Mouse (Mus musculus) stomach, embryonic 16.5 days (tissue): ENCODE results near the gene Pkn3. TPM values are rescaled to one million over a fixed set of nuclear protein-coding genes. Genes with fewer than 3 reads are reported as not detected.

ENCODE experiments used
- ATAC-seq: fragments of 200-750 bp; cut with Nextera tagmentation; 2 replicates; pipeline ENCODE4 v1.8.0; 2017; ENCODE audit warnings: moderate number of reproducible peaks, moderate TSS enrichment; ENCODE audit not compliant: insufficient read depth, low FRiP score
- H3K27ac ChIP-seq: fragments of 300-500 bp; sonication (generic); 2 replicates; pipeline ENCODE4 v1.5.1; 2014; ENCODE audit warnings: low read length
- H3K27me3 ChIP-seq: fragments of 300-500 bp; sonication (generic); 2 replicates; pipeline ENCODE4 v1.6.1; 2014; ENCODE audit warnings: low read length, control low read depth, mixed read lengths; ENCODE audit not compliant: control insufficient read depth, insufficient read depth
- H3K36me3 ChIP-seq: fragments of 300-500 bp; sonication (generic); 2 replicates; pipeline ENCODE4 v1.6.1; 2014; ENCODE audit warnings: low read length; ENCODE audit not compliant: control insufficient read depth, insufficient read depth
- H3K4me1 ChIP-seq: fragments of 300-500 bp; sonication (generic); 2 replicates; pipeline ENCODE4 v1.6.1; 2014; ENCODE audit warnings: low read length, control low read depth, mixed read lengths; ENCODE audit not compliant: control insufficient read depth, insufficient read depth
- H3K4me2 ChIP-seq: fragments of 300-500 bp; sonication (generic); 2 replicates; pipeline ENCODE4 v1.6.1; 2014; ENCODE audit warnings: low read depth, low read length, mixed read lengths
- H3K4me3 ChIP-seq: fragments of 300-500 bp; sonication (generic); replicated peaks from 2 replicates; pipeline ENCODE4 v1.5.1; 2014; ENCODE audit warnings: mild to moderate bottlenecking, low read length
- H3K9ac ChIP-seq: fragments of 300-500 bp; sonication (generic); 2 replicates; pipeline ENCODE4 v1.6.1; 2014; ENCODE audit warnings: low read length
- H3K9me3 ChIP-seq: fragments of 300-500 bp; sonication (generic); replicated peaks from 2 replicates; pipeline ENCODE4 v1.6.1; 2016; ENCODE audit warnings: low read length, control low read depth; ENCODE audit not compliant: control insufficient read depth
- WGBS: fragments of 180-500 bp; shearing (Covaris S2); extraction: QIAGEN DNeasy Blood & Tissue Kit; methylation state at CpG from one replicate; pipeline ENCODE4 v1.1.7; 2014; 5-methylcytosine and 5-hydroxymethylcytosine counted together
- polyA plus RNA-seq: library from polyadenylated mRNA; unstranded; fragments of >200 nt; fragmentation: Nextera tagmentation; extraction: Ambion mirVana; gene quantifications from 2 replicates; pipeline ENCODE4 v1.2.1, GENCODE M21; 2015

Pkn3 gene
- 8.9 and 9.6 TPM in 2 replicates for polyA plus RNA-seq

DNA sequence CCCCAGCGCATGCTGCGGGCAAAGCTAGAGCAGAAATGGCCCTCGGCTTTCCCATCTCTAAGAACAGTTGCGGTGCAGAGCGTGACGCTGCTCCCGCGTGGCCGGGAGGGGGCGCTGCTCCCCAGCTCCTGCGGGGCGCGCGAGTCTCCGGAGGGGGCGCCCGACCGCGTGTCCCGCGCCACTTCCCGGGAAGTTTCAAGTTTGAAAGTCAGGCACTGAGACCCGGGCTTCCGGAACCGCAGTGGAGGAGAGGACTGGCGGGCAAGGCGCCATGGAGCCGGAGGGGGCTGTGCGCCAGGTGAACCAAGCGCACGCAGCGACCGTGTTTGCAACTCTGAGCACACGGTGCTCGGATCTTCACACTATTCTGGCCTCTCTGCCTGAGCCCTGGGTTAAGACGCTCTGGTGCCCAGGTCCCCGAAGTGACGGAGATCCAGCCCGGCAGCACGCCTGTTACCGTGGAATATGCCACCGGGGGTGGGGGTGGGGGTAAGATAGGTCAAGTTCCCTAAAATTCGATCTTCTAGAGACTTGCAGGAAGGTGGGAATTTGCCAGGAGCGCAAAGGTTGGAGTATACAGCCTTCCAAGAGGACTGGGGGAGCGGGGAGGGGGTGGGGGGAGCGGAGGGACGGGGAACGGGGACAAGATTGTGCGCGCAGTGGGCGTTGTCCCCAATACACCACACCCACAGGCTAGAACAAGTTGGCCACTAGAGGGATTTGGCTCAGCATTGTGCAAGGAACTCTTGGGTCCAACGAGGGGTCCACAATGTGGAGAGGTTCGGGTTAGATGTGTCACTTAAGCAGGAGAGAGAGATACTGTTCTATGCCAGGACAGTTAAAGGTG is at the start of gene Pkn3:
Pkn3 (plus strand) TSS at position 183 of the 847 bp plus-strand sequence.
- ATAC-seq, result peak; percentile 83

DNA sequence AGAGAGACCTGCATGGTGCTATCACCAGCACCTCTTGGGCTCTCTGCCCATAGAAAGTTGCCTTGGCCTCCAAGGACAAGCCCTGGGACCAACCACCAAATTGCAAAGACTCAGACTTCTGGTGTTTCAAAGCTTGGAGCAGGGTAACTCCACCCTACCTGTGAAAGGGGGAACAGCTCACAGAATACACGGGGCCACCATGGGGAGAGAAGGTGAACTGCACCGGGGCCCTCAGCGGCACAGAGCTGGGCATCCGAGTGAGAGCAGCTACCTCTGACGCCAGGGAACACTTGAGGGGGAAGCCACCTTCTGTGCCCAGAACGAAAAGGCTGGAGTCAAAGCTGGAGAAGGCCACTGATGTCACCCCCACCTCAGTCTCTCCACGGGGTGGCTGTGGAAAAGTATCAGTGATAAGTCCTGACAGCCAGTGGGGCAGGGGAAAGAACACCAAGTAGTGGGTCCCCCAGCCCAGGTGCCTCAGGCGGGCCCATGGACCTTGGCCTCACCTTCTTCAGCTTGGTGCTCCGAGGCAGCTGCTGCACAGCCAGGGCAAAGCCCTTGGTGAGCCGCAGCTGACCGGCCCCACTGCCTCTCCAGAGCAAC is 45.1 kb upstream of the Pkn3 start:
- Histone ChIP-seq H3K4me3 (no peak overlapping the region), H3K4me2 (no peak overlapping the region), H3K4me1 (no peaks in the 10 kb centered on the region), H3K9me3 (no peaks in the 10 kb centered on the region), H3K9ac (no peak overlapping the region), H3K27me3 (no peaks in the 10 kb centered on the region), H3K36me3 (peaks cover 32% of the 10 kb centered on the region), H3K27ac (no peak overlapping the region)
- no peak for ATAC-seq
- WGBS, result 56% methylated on average over 11 of the region's 11 CpGs

More for the DNA sequence above, at the start of gene Pkn3:
- H3K9ac ChIP-seq, result peak within 1 kb of the TSS; percentile 80
- H3K4me2 ChIP-seq, result peak within 1 kb of the TSS; percentile 99
- H3K4me3 ChIP-seq, result peak within 1 kb of the TSS; percentile 74
- no peaks in the 10 kb centered on the region for H3K9me3 ChIP-seq
- H3K4me1 ChIP-seq, result peaks cover 9% of the 10 kb centered on the region
- H3K27ac ChIP-seq, result peak within 1 kb of the TSS; percentile 94
- H3K27me3 ChIP-seq, result no peaks in the 10 kb centered on the region
- under 1% methylated on average over 53 of the region's 53 CpGs for WGBS
- H3K36me3 ChIP-seq, result no peaks in the 10 kb centered on the region

DNA sequence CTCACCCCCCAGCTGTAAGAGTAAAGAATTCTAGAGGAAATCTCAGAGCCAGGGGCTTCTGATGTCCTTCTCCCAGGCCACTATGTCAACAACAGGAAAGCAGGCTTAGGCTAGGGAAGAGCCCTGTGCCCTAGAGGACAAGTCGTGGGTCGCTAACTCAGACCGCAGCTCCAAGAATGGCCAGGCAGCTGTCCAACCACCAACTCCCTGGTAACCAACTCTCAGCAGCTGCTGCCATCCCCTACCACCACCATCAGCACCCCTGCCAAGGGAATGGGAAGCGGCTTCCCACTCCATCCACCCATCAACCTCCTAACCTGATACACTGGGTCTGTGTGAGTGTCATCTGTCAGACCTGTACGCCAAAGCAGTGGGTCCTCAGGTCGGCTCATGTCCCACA is 44.5 kb upstream of the Pkn3 start:
- H3K36me3 ChIP-seq, result peaks cover 26% of the 10 kb centered on the region
- no peaks in the 10 kb centered on the region for H3K4me1 ChIP-seq
- H3K27ac ChIP-seq, result no peak overlapping the region
- H3K4me3 ChIP-seq, result no peak overlapping the region
- H3K9ac ChIP-seq, result no peak overlapping the region
- ATAC-seq, result no peak
- no peaks in the 10 kb centered on the region for H3K27me3 ChIP-seq
- WGBS, result 83% methylated on average over 6 of the region's 6 CpGs
- H3K9me3 ChIP-seq, result no peaks in the 10 kb centered on the region
- H3K4me2 ChIP-seq, result no peak overlapping the region

GRCm38 (mm10) chr2:30037762-30038161 is 39.7 kb upstream of the Pkn3 start:
- WGBS, result 86% methylated on average over 2 of the region's 2 CpGs
- Histone ChIP-seq H3K27ac (no peak overlapping the region), H3K9me3 (no peaks in the 10 kb centered on the region), H3K4me2 (no peak overlapping the region), H3K27me3 (no peaks in the 10 kb centered on the region), H3K9ac (no peak overlapping the region), H3K36me3 (peaks cover 3% of the 10 kb centered on the region; the same call in 1 of the 2 replicates), H3K4me1 (no peaks in the 10 kb centered on the region), H3K4me3 (no peak overlapping the region)
- no peak for ATAC-seq

- 91% methylated on average over 10 of the region's 10 CpGs for WGBS
- no peaks in the 10 kb centered on the region for H3K9me3 ChIP-seq
- H3K9ac ChIP-seq, result no peak overlapping the region
- ATAC-seq, result no peak
- no peak overlapping the region for H3K4me2 ChIP-seq
- peaks cover 3% of the 10 kb centered on the region; the same call in 1 of the 2 replicates for H3K36me3 ChIP-seq
- no peaks in the 10 kb centered on the region for H3K4me1 ChIP-seq
- H3K27ac ChIP-seq, result no peak overlapping the region
- H3K4me3 ChIP-seq, result no peak overlapping the region
- no peaks in the 10 kb centered on the region for H3K27me3 ChIP-seq
Observed at GRCm38 (mm10) chr2:30038370-30038769, 39.1 kb upstream of the Pkn3 start.

GRCm38 (mm10) chr2:30039687-30040086 is 37.8 kb upstream of the Pkn3 start:
- Histone ChIP-seq H3K9me3 (no peaks in the 10 kb centered on the region), H3K4me3 (no peak overlapping the region), H3K9ac (no peak overlapping the region), H3K4me1 (no peaks in the 10 kb centered on the region), H3K27me3 (no peaks in the 10 kb centered on the region), H3K27ac (no peak overlapping the region), H3K4me2 (no peak overlapping the region), H3K36me3 (peaks cover 3% of the 10 kb centered on the region; the same call in 1 of the 2 replicates)
- ATAC-seq, result no peak

- H3K36me3 ChIP-seq, result no peaks in the 10 kb centered on the region
- no peaks in the 10 kb centered on the region for H3K9me3 ChIP-seq
- H3K27me3 ChIP-seq, result no peaks in the 10 kb centered on the region
- H3K9ac ChIP-seq, result no peak overlapping the region
- H3K4me1 ChIP-seq, result no peaks in the 10 kb centered on the region
- no peak overlapping the region for H3K4me3 ChIP-seq
- H3K27ac ChIP-seq, result no peak overlapping the region
- no peak overlapping the region for H3K4me2 ChIP-seq
- ATAC-seq, result peak; percentile 70
- WGBS, result 9% methylated on average over 4 of the region's 4 CpGs
Observed at GRCm38 (mm10) chr2:30042445-30042844, 35.0 kb upstream of the Pkn3 start.

- WGBS, result 84% methylated on average over 5 of the region's 5 CpGs
- no peaks in the 10 kb centered on the region for H3K9me3 ChIP-seq
- H3K27me3 ChIP-seq, result no peaks in the 10 kb centered on the region
- H3K4me1 ChIP-seq, result 0 out of 2 replicates have a peak, but pooled peaks cover 7% of the 10 kb centered on the region
- H3K4me3 ChIP-seq, result no peak overlapping the region
- no peak overlapping the region for H3K4me2 ChIP-seq
- H3K36me3 ChIP-seq, result no peaks in the 10 kb centered on the region
- H3K27ac ChIP-seq, result no peak overlapping the region
- ATAC-seq, result no peak
- no peak overlapping the region for H3K9ac ChIP-seq
Observed at GRCm38 (mm10) chr2:30044550-30044949, 32.9 kb upstream of the Pkn3 start.

DNA sequence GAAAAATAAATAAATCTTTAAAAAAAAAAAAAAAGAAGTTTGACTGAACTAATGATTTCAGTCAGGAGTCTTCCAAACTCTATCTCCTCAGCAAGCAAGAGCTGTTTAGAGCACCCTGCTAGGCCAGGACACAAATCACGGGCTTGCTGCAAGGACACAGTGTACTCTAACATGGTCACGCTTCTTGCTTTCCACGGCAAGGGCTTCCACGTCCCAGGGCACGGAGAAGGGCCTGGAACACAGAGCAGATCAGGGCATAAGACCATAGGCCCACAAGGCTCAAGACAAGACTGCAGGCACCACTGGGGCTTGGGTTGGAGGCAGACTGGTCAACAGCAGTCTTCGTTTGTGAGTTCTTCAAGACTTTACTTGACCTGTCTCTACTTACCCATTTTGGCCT is 30.4 kb upstream of the Pkn3 start:
- Histone ChIP-seq H3K36me3 (no peaks in the 10 kb centered on the region), H3K27me3 (no peaks in the 10 kb centered on the region), H3K9ac (no peak overlapping the region), H3K4me2 (no peak overlapping the region), H3K27ac (no peak overlapping the region), H3K4me3 (no peak overlapping the region), H3K4me1 (0 out of 2 replicates have a peak, but pooled peaks cover 7% of the 10 kb centered on the region), H3K9me3 (no peaks in the 10 kb centered on the region)
- WGBS, result 92% methylated on average over 6 of the region's 6 CpGs
- ATAC-seq, result no peak
